Mouse (Mus musculus) megakaryocyte, adult 5-6 weeks (primary cell): ENCODE measurements around the gene Clec4a3. TPM values are rescaled to one million over a fixed set of nuclear protein-coding genes. Genes with fewer than 3 reads are reported as not detected.
"Not testable (repeated sequence)": the region's sequence is repeated elsewhere in the genome, so short reads cannot be mapped to it uniquely, and the experiment has no call there.

Source experiments
- ATAC-seq: 2 replicates; pipeline ENCODE4 v1.8.0; 2016; ENCODE audit warnings: mild to moderate bottlenecking, inconsistent platforms; ENCODE audit not compliant: poor library complexity, severe bottlenecking
- total RNA-seq, 2 experiments: library from RNA; stranded (forward) in 1 of 2; stranded (reverse) in 1 of 2; fragments of 153-499, 151-499 nt in 1 of 2; fragments of 221-1000, 200-1000 nt in 1 of 2; gene quantifications; 2 replicates each; pipeline versions ENCODE4 v1.2.3 to v1.2.4; 2015 to 2017

Gene Clec4a3
- 175 and 204 TPM in 2 replicates for total RNA-seq (2015)
- 148 and 150 TPM in 2 replicates for total RNA-seq (2017)

GRCm38 (mm10) chr6:122952401-122952800 lies at the start of gene Clec4a3:
Gene Clec4a3 (plus strand): TSS chr6:122952515.
- ATAC-seq = peak; percentile 99

DNA sequence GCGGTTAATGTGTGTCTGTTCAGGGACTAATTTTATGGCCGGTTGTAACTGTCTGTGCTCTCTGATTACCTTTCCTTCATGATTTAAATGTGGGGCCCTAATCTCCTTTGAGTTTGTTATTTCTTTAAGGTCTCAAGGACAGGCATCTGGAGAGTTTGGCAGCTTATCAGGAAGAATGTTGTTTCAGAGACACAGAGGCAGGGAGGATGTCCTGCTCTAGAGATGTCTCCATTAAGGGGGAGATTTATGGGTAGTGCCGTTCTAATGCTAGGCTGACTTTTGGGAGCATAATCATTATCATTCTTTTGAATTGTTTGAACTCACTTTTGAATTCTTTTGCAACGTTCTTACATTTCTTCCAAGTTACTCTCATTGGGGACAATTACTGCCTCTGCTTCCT lies 32.4 kb upstream of the Clec4a3 start:
- ATAC-seq = no peak

- ATAC-seq = peak; percentile 96
These were observed 30.9 kb upstream of the Clec4a3 start, which contains the start of gene Clec4a1 for GRCm38 (mm10) chr6:122921451-122921850. Gene Clec4a1 (plus strand): TSS chr6:122921848.

- peak; percentile 83 for ATAC-seq
These were observed 17.5 kb upstream of the Clec4a3 start for GRCm38 (mm10) chr6:122934845-122935244.

DNA sequence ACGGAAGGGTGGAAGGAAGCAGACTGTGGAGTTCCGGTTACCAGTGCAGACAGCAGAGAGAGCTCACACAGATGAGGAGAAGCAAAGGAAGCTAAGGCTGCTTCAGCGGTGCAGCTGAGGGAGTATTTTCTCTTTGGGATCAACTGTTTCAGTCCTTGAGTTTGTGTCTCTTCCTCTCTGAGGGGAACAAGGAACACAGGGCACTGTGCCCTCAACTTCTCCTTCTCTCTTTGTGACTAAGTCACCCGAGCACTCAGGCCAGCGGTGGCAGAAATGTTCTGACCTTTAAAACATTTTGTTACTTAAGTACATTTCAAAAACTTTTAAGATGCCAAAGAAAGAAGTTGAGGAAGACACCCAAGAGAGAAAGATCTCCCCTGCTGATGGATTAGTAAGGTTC lies 12.7 kb upstream of the Clec4a3 start:
- peak; percentile 77 for ATAC-seq

GRCm38 (mm10) chr6:122946760-122947159 lies 5.6 kb upstream of the Clec4a3 start:
- ATAC-seq = peak; percentile 91

DNA sequence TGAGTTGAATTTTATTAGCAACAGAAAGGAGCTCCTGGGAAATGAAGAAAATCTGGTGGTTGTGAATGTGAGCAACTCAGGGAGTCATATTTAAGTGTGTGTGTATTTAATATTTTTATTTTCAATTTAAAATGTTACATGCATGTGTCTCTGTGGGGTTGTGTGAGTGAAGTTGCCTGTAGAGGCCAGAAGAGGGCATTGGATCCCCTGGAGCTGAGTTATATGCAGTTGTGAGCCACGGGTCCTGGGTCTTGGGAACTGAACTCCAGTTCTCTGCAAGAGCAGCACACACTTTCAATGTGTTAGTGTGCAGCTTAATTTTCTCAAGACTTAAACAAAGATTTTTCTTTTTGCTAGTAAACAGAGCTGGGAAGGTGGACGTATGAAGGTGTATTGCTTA lies 12.2 kb downstream of the Clec4a3 start:
- peak; percentile 93 for ATAC-seq

DNA sequence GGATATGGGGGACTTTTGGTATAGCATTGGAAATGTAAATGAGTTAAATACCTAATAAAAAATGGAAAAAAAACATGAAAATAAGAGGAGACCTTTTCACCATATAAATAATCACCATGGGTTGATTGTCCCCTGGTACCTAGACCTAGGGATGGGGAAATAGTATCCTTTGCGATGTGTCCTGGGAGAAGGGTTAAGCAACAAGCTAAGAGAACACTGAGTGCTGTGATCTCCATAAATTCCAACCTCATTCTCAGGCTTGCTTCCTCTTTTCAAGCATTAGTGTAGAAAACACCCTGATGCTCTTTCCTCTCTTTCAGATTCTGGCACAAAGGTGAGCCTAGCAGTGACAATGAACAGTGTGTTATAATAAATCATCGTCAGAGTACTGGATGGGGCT lies 16.7 kb downstream of the Clec4a3 start:
- ATAC-seq = peak; percentile 46; the same call in 1 of the 2 replicates

DNA sequence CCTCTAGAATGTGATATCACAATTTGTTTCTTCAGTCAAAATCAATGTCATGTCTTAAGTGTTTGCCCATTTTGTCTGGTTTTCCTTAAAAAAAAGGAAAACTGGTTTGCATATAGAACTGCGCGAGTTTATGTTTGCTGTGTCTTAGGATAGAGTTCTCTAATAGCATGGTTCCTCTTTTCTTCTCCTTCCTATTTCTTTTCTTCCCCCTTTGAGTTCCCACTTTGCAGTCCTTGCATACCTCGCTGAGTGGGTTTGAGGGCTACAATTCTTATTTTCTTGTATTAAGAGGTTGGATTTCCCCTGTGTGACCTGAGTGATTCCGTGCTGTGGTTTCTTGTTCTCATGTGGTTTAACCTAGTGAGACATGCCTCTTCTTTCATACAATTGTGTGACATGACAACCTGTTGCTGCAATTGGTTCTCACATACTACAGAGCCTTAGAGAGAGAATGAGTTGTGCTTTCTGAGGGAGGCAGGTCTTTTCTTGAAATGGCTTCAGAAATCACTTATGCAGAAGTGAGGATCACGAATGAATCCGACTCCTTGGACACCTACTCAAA lies 37.6 kb downstream of the Clec4a3 start, which contains the start of gene Clec4a4:
Clec4a4 (plus strand) TSS at position 492 of the 562 bp plus-strand sequence.
- peak; percentile 97 for ATAC-seq

DNA sequence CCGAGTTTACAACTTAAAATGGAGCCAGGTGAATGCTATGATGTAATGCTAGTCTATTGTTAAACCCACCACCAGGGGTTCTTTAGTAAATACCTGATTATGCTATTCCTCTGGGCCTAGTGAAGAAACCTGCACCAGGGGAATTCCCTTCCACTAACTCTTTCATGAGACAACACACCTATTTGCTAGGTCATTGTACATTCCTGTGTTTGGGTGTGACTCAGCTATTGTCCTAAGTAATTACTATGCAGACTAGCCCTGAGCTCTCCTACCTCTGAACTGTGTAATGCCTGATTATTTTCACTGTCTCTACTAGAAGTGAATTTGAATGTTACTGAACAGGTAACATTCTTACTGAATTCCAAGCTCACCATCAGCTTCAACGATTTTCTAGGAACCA lies 52.4 kb downstream of the Clec4a3 start:
- ATAC-seq = not testable (repeated sequence)

DNA sequence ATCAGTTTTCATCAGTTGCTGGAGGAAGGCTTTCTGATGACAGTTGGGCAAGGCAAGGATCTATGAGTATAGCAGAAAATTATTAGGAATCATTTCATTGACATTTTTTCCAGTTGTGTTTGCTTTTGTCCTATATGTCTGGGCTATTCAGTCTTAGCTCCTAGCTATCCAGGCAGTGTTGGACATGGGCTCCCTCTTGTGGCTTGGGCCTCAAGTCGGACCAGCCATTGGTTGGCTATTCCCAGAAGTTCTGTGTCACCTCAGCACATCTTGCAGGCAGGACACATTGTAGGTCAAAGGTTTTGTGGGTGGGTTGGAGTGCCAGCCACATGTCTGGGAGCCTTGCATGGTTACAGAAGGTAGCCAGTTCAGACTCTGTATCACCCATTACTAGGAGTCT lies 53.3 kb downstream of the Clec4a3 start:
- peak; percentile 87 for ATAC-seq

Other genes starting within 250 kb of the Clec4a3 start
- gene Nanog, start 245.0 kb upstream of the Clec4a3 start, total RNA-seq (2015) = not detected in 2 replicates
- gene Nanog, start 245.0 kb upstream of the Clec4a3 start, total RNA-seq (2017) = not detected in 2 replicates
- gene Slc2a3, start 150.9 kb upstream of the Clec4a3 start, total RNA-seq (2015) = 44.5 and 48.4 TPM in 2 replicates
- 51.4 and 63.5 TPM in 2 replicates for gene Slc2a3, start 150.9 kb upstream of the Clec4a3 start, total RNA-seq (2017)
- gene Foxj2, start 132.6 kb upstream of the Clec4a3 start, total RNA-seq (2015) = 35.6 and 43.1 TPM in 2 replicates
- 10.2 and 16.1 TPM in 2 replicates for gene Foxj2, start 132.6 kb upstream of the Clec4a3 start, total RNA-seq (2017)
- 4.4 and 5.3 TPM in 2 replicates for gene C3ar1, start 96.4 kb upstream of the Clec4a3 start, total RNA-seq (2015)
- 4.7 and 5.0 TPM in 2 replicates for gene C3ar1, start 96.4 kb upstream of the Clec4a3 start, total RNA-seq (2017)
- gene Necap1, start 78.0 kb upstream of the Clec4a3 start, total RNA-seq (2015) = 33.0 and 34.4 TPM in 2 replicates
- 24.9 and 25.9 TPM in 2 replicates for gene Necap1, start 78.0 kb upstream of the Clec4a3 start, total RNA-seq (2017)
- gene Clec4a1, start 30.7 kb upstream of the Clec4a3 start, total RNA-seq (2015) = 250 and 267 TPM in 2 replicates
- gene Clec4a1, start 30.7 kb upstream of the Clec4a3 start, total RNA-seq (2017) = 93.7 and 94.5 TPM in 2 replicates
- gene Clec4a4, start 37.9 kb downstream of the Clec4a3 start, total RNA-seq (2015) = 1.9 and 2.4 TPM in 2 replicates
- 0.40 and 0.53 TPM in 2 replicates for gene Clec4a4, start 37.9 kb downstream of the Clec4a3 start, total RNA-seq (2017)
- gene Clec4b1, start 97.4 kb downstream of the Clec4a3 start, total RNA-seq (2015) = 35.7 and 37.7 TPM in 2 replicates
- 26.7 and 30.1 TPM in 2 replicates for gene Clec4b1, start 97.4 kb downstream of the Clec4a3 start, total RNA-seq (2017)
- 336 and 371 TPM in 2 replicates for gene Clec4a2, start 153.9 kb downstream of the Clec4a3 start, total RNA-seq (2015)
- 258 and 267 TPM in 2 replicates for gene Clec4a2, start 153.9 kb downstream of the Clec4a3 start, total RNA-seq (2017)
- 1.4 and 3.3 TPM in 2 replicates for gene Clec4b2, start 220.4 kb downstream of the Clec4a3 start, total RNA-seq (2015)
- 1.7 and 3.3 TPM in 2 replicates for gene Clec4b2, start 220.4 kb downstream of the Clec4a3 start, total RNA-seq (2017)